Mouse (Mus musculus) spleen, adult 2 months (tissue): ENCODE results near the gene Gm44805. TPM values are rescaled to one million over a fixed set of nuclear protein-coding genes. Genes with fewer than 3 reads are reported as not detected.

Experiments
- DNase-seq, 2 experiments: peaks; one replicate each; pipeline versions ENCODE4 v3.0.0 to v3.0.0-alpha.2; 2012 to 2021; ENCODE audit warnings: low spot score in 2 of 2, low read depth in 1 of 2
- H3K27ac ChIP-seq: fragments of 200-500 bp; 2 replicates; pipeline ENCODE4 v1.5.1; 2012; ENCODE audit warnings: low read length, inconsistent platforms; ENCODE audit not compliant: insufficient read depth
- H3K27me3 ChIP-seq: fragments of 200-500 bp; 2 replicates; pipeline ENCODE4 v1.6.1; 2012; ENCODE audit warnings: mild to moderate bottlenecking, moderate library complexity, low read length, inconsistent platforms; ENCODE audit not compliant: control insufficient read depth, insufficient read depth
- H3K36me3 ChIP-seq: fragments of 200-500 bp; 2 replicates; pipeline ENCODE4 v1.6.1; 2012; ENCODE audit warnings: mild to moderate bottlenecking, low read length, inconsistent platforms; ENCODE audit not compliant: control insufficient read depth, insufficient read depth
- H3K4me1 ChIP-seq: fragments of 200-500 bp; 2 replicates; pipeline ENCODE4 v1.6.1; 2011; ENCODE audit warnings: inconsistent platforms; ENCODE audit not compliant: control insufficient read depth, insufficient read depth, insufficient read length
- H3K4me3 ChIP-seq: fragments of 200-500 bp; 2 replicates; pipeline ENCODE4 v1.5.1; 2011; ENCODE audit warnings: mild to moderate bottlenecking, inconsistent platforms; ENCODE audit not compliant: insufficient read depth, insufficient read length; ENCODE audit errors: extremely low read depth
- CTCF ChIP-seq: fragments of 200-500 bp; IDR thresholded peaks from 2 replicates; pipeline ENCODE4 v1.5.1; 2011; ENCODE audit warnings: mild to moderate bottlenecking, inconsistent platforms; ENCODE audit not compliant: insufficient read depth, insufficient read length, insufficient replicate concordance; ENCODE audit errors: extremely low read depth
- POLR2A ChIP-seq: fragments of 200-500 bp; IDR thresholded peaks from 2 replicates; pipeline ENCODE4 v1.6.1; 2011; ENCODE audit warnings: low read depth, low read length, inconsistent platforms
- WGBS: fragments of 180-500 bp; shearing (Covaris S2); methylation state at CpG from one replicate; pipeline ENCODE4 v1.1.7; 2018; 5-methylcytosine and 5-hydroxymethylcytosine counted together
- polyA plus RNA-seq: library from polyadenylated mRNA; depleted of rRNA; stranded (reverse); fragments of >200 nt; gene quantifications from 2 replicates; pipeline ENCODE4 v1.2.3, GENCODE M21; 2012; rRNA removed

Gene Gm44805
- polyA plus RNA-seq: not detected in 2 replicates

GRCm38 (mm10) chr7:19681202-19681694 is at the start of gene Gm44805, which contains the start of gene Apoc4:
Gene Gm44805, minus strand, starts transcription at chr7:19681423.
Gene Apoc4, minus strand, starts transcription at chr7:19681479.
- Histone ChIP-seq H3K4me3 (no peak within 1 kb of the TSS), H3K27ac (no peak within 1 kb of the TSS), H3K36me3 (no peaks in the 10 kb centered on the region), H3K27me3 (no peaks in the 10 kb centered on the region), H3K4me1 (peaks cover 16% of the 10 kb centered on the region; the same call in 1 of the 2 replicates)
- DNase-seq: no peak
- TF ChIP-seq CTCF (no peak), POLR2A (no peak)
- 80% methylated on average over 8 of the region's 8 CpGs for WGBS

GRCm38 (mm10) chr7:19726541-19726940 is 45.3 kb upstream of the Gm44805 start:
- H3K27me3 ChIP-seq: no peaks in the 10 kb centered on the region
- no peaks in the 10 kb centered on the region for H3K4me1 ChIP-seq
- no peak overlapping the region for H3K4me3 ChIP-seq
- no peak for DNase-seq
- WGBS: 94% methylated on average over 4 of the region's 4 CpGs
- no peak for TF ChIP-seq POLR2A
- TF ChIP-seq CTCF: no peak
- no peaks in the 10 kb centered on the region for H3K36me3 ChIP-seq
- H3K27ac ChIP-seq: no peak overlapping the region

- H3K4me1 ChIP-seq: no peaks in the 10 kb centered on the region
- 93% methylated on average over 12 of the region's 12 CpGs for WGBS
- no peaks in the 10 kb centered on the region for H3K27me3 ChIP-seq
- DNase-seq: no peak
- TF ChIP-seq POLR2A (no peak), CTCF (no peak)
- no peak overlapping the region for H3K4me3 ChIP-seq
- no peaks in the 10 kb centered on the region for H3K36me3 ChIP-seq
- no peak overlapping the region for H3K27ac ChIP-seq
These were observed 42.9 kb upstream of the Gm44805 start for GRCm38 (mm10) chr7:19724167-19724566.

GRCm38 (mm10) chr7:19722754-19723195 is 41.6 kb upstream of the Gm44805 start:
- Histone ChIP-seq H3K36me3 (no peaks in the 10 kb centered on the region), H3K4me3 (no peak overlapping the region), H3K27me3 (no peaks in the 10 kb centered on the region), H3K27ac (peak overlapping the region; percentile 33; the same call in 1 of the 2 replicates), H3K4me1 (no peaks in the 10 kb centered on the region)
- no peak for DNase-seq
- 73% methylated on average over 6 of the region's 6 CpGs for WGBS
- TF ChIP-seq POLR2A (no peak), CTCF (no peak)

- no peaks in the 10 kb centered on the region for H3K27me3 ChIP-seq
- 87% methylated on average over 4 of the region's 4 CpGs for WGBS
- no peak for DNase-seq
- TF ChIP-seq POLR2A: no peak
- no peak for TF ChIP-seq CTCF
- H3K4me1 ChIP-seq: peaks cover 5% of the 10 kb centered on the region; the same call in 1 of the 2 replicates
- H3K36me3 ChIP-seq: no peaks in the 10 kb centered on the region
- no peak overlapping the region for H3K27ac ChIP-seq
- H3K4me3 ChIP-seq: no peak overlapping the region
These were observed 38.0 kb upstream of the Gm44805 start for GRCm38 (mm10) chr7:19719200-19719599.

- no peak overlapping the region for H3K27ac ChIP-seq
- TF ChIP-seq CTCF: no peak
- no peak for TF ChIP-seq POLR2A
- no peak for DNase-seq
- no peaks in the 10 kb centered on the region for H3K27me3 ChIP-seq
- H3K36me3 ChIP-seq: no peaks in the 10 kb centered on the region
- H3K4me1 ChIP-seq: peaks cover 5% of the 10 kb centered on the region; the same call in 1 of the 2 replicates
- H3K4me3 ChIP-seq: no peak overlapping the region
- 84% methylated on average over 5 of the region's 5 CpGs for WGBS
These were observed 37.2 kb upstream of the Gm44805 start for GRCm38 (mm10) chr7:19718297-19718952.

- H3K27me3 ChIP-seq: no peaks in the 10 kb centered on the region
- peaks cover 5% of the 10 kb centered on the region; the same call in 1 of the 2 replicates for H3K4me1 ChIP-seq
- no peak for TF ChIP-seq POLR2A
- no peak for TF ChIP-seq CTCF
- WGBS: 84% methylated on average over 4 of the region's 4 CpGs
- no peak for DNase-seq
- H3K36me3 ChIP-seq: no peaks in the 10 kb centered on the region
- H3K27ac ChIP-seq: no peak overlapping the region
- no peak overlapping the region for H3K4me3 ChIP-seq
These were observed 36.1 kb upstream of the Gm44805 start for GRCm38 (mm10) chr7:19717346-19717745.
